Mouse (Mus musculus): ENCODE measurements around the gene Tdrd3. TPM values are rescaled to one million over a fixed set of nuclear protein-coding genes. Genes with fewer than 3 reads are reported as not detected.
A peak's percentile ranks its signal among the peaks of the same experiment; 100 is the strongest.

Tdrd3 gene
- polyA plus RNA-seq, 1 experiment from 2014 or later, result 20.0 TPM

GRCm38 (mm10) chr14:87567626-87568446 lies 151.4 kb downstream of the Tdrd3 start:
- H3K9me3 ChIP-seq (ENCODE audit: control insufficient read depth, low read length), result no peaks in the 10 kb centered on the region
- H3K9ac ChIP-seq (ENCODE audit: low read depth, low read length), result no peak overlapping the region
- peak overlapping the region; percentile 11; the same call in 1 of the 2 replicates for H3K4me3 ChIP-seq (ENCODE audit: low read depth, low read length)
- no peaks in the 10 kb centered on the region; the same call in 1 of the 2 replicates for H3K27me3 ChIP-seq (replicated peaks; ENCODE audit: control insufficient read depth, insufficient read depth, low read length)
- ATAC-seq (replicated peaks; ENCODE audit: low FRiP score) (no peak), DNase-seq (ENCODE audit: low spot score) (no peak)
- H3K36me3 ChIP-seq (ENCODE audit: control insufficient read depth, insufficient read depth, low read length), result no peaks in the 10 kb centered on the region
- no peak overlapping the region for H3K27ac ChIP-seq (ENCODE audit: low read depth, low read length)
- WGBS, result 18% methylated on average over 20 of the region's 20 CpGs
- peak overlapping the region; percentile 26 for H3K4me2 ChIP-seq
- no peaks in the 10 kb centered on the region for H3K4me1 ChIP-seq (replicated peaks; ENCODE audit: control insufficient read depth, insufficient read depth, low read length)

GRCm38 (mm10) chr14:87568447-87568908 lies 152.0 kb downstream of the Tdrd3 start:
- no peak for ATAC-seq (replicated peaks; ENCODE audit: low FRiP score)
- Histone ChIP-seq H3K27ac (ENCODE audit: low read depth, low read length) (no peak overlapping the region), H3K4me1 (replicated peaks; ENCODE audit: control insufficient read depth, insufficient read depth, low read length) (no peaks in the 10 kb centered on the region), H3K4me3 (ENCODE audit: low read depth, low read length) (no peak overlapping the region), H3K4me2 (peak overlapping the region; percentile 26), H3K9me3 (ENCODE audit: control insufficient read depth, low read length) (no peaks in the 10 kb centered on the region), H3K27me3 (replicated peaks; ENCODE audit: control insufficient read depth, insufficient read depth, low read length) (no peaks in the 10 kb centered on the region; the same call in 1 of the 2 replicates), H3K9ac (ENCODE audit: low read depth, low read length) (no peak overlapping the region), H3K36me3 (ENCODE audit: control insufficient read depth, insufficient read depth, low read length) (no peaks in the 10 kb centered on the region)
- WGBS, result 22% methylated on average over 15 of the region's 15 CpGs
- no peak for DNase-seq (ENCODE audit: low spot score)

- H3K9me3 ChIP-seq (ENCODE audit: control insufficient read depth, low read length), result no peaks in the 10 kb centered on the region
- no peak overlapping the region for H3K4me3 ChIP-seq (ENCODE audit: low read depth, low read length)
- no peaks in the 10 kb centered on the region; the same call in 1 of the 2 replicates for H3K27me3 ChIP-seq (replicated peaks; ENCODE audit: control insufficient read depth, insufficient read depth, low read length)
- no peak overlapping the region for H3K9ac ChIP-seq (ENCODE audit: low read depth, low read length)
- DNase-seq (ENCODE audit: low spot score) (no peak), ATAC-seq (replicated peaks; ENCODE audit: low FRiP score) (no peak)
- WGBS, result 81% methylated on average over 2 of the region's 2 CpGs
- no peak overlapping the region for H3K4me2 ChIP-seq
- no peaks in the 10 kb centered on the region for H3K36me3 ChIP-seq (ENCODE audit: control insufficient read depth, insufficient read depth, low read length)
- H3K27ac ChIP-seq (ENCODE audit: low read depth, low read length), result no peak overlapping the region
- no peaks in the 10 kb centered on the region for H3K4me1 ChIP-seq (replicated peaks; ENCODE audit: control insufficient read depth, insufficient read depth, low read length)
Measured at GRCm38 (mm10) chr14:87569471-87569870, 153.0 kb downstream of the Tdrd3 start.

GRCm38 (mm10) chr14:87572453-87572852 lies 156.0 kb downstream of the Tdrd3 start:
- ATAC-seq (replicated peaks; ENCODE audit: low FRiP score), result no peak
- H3K9ac ChIP-seq (ENCODE audit: low read depth, low read length), result no peak overlapping the region
- no peaks in the 10 kb centered on the region; the same call in 1 of the 2 replicates for H3K27me3 ChIP-seq (replicated peaks; ENCODE audit: control insufficient read depth, insufficient read depth, low read length)
- H3K36me3 ChIP-seq (ENCODE audit: control insufficient read depth, insufficient read depth, low read length), result no peaks in the 10 kb centered on the region
- H3K27ac ChIP-seq (ENCODE audit: low read depth, low read length), result no peak overlapping the region
- H3K4me3 ChIP-seq (ENCODE audit: low read depth, low read length), result no peak overlapping the region
- no peaks in the 10 kb centered on the region for H3K9me3 ChIP-seq (ENCODE audit: control insufficient read depth, low read length)
- 43% methylated on average over 5 of the region's 5 CpGs for WGBS
- H3K4me2 ChIP-seq, result no peak overlapping the region
- no peaks in the 10 kb centered on the region for H3K4me1 ChIP-seq (replicated peaks; ENCODE audit: control insufficient read depth, insufficient read depth, low read length)
- DNase-seq (ENCODE audit: low spot score), result no peak

- Histone ChIP-seq H3K4me2 (no peak overlapping the region), H3K27ac (ENCODE audit: low read depth, low read length) (no peak overlapping the region), H3K4me3 (ENCODE audit: low read depth, low read length) (no peak overlapping the region), H3K4me1 (replicated peaks; ENCODE audit: control insufficient read depth, insufficient read depth, low read length) (no peaks in the 10 kb centered on the region), H3K36me3 (ENCODE audit: control insufficient read depth, insufficient read depth, low read length) (no peaks in the 10 kb centered on the region), H3K27me3 (replicated peaks; ENCODE audit: control insufficient read depth, insufficient read depth, low read length) (no peaks in the 10 kb centered on the region), H3K9me3 (ENCODE audit: control insufficient read depth, low read length) (no peaks in the 10 kb centered on the region), H3K9ac (ENCODE audit: low read depth, low read length) (no peak overlapping the region)
- 83% methylated on average over 3 of the region's 3 CpGs for WGBS
- no peak for ATAC-seq (replicated peaks; ENCODE audit: low FRiP score)
- DNase-seq (ENCODE audit: low spot score), result no peak
Measured at GRCm38 (mm10) chr14:87582610-87583009, 166.2 kb downstream of the Tdrd3 start.

Measured in liver, embryonic 11.5 days (tissue).